Mouse (Mus musculus) lung, adult 2 months (tissue): ENCODE measurements around the gene Lamb2.

Source experiments
- CTCF ChIP-seq: fragments of 200-500 bp; IDR thresholded peaks from 2 replicates; pipeline ENCODE4 v1.5.1; 2011; ENCODE audit warnings: mild to moderate bottlenecking, low read length, control low read depth; ENCODE audit not compliant: insufficient read depth
- POLR2A ChIP-seq: fragments of 200-500 bp; IDR thresholded peaks from 2 replicates; pipeline ENCODE4 v1.6.1; 2011; ENCODE audit warnings: low read depth, mild to moderate bottlenecking, control low read depth, low read length, borderline replicate concordance; ENCODE audit errors: extremely low read depth

- no peak for TF ChIP-seq CTCF
- TF ChIP-seq POLR2A, result no peak
Observed at GRCm38 (mm10) chr9:108489702-108490558, 10.4 kb downstream of the Lamb2 start.
